Mouse (Mus musculus) adrenal gland, postnatal 10 days (tissue): ENCODE measurements around the gene Cnot6. TPM values are rescaled to one million over a fixed set of nuclear protein-coding genes. Genes with fewer than 3 reads are reported as not detected.

Source experiments
- DNase-seq: peaks from one replicate; pipeline ENCODE4 v3.0.0; 2021; ENCODE audit warnings: mixed read lengths
- total RNA-seq, 2 experiments: library from RNA; stranded (reverse); gene quantifications; 2 replicates each; pipeline ENCODE4 v1.2.3; 2021

The Cnot6 gene
- total RNA-seq, 2 experiments from 2014 or later, result 51.1 to 61.2 TPM

GRCm38 (mm10) chr11:49654651-49655050 lies 57.9 kb downstream of the Cnot6 start:
- DNase-seq, result no peak

- peak; percentile 23 for DNase-seq
These were observed 59.5 kb downstream of the Cnot6 start for GRCm38 (mm10) chr11:49653079-49653408.

GRCm38 (mm10) chr11:49652401-49653078 lies 60.0 kb downstream of the Cnot6 start:
- peak; percentile 91 for DNase-seq

GRCm38 (mm10) chr11:49651762-49652322 lies 60.7 kb downstream of the Cnot6 start:
- no peak for DNase-seq

GRCm38 (mm10) chr11:49650994-49651761 lies 61.3 kb downstream of the Cnot6 start:
- DNase-seq, result peak; percentile 18

- DNase-seq, result peak; percentile 25
These were observed 62.2 kb downstream of the Cnot6 start for GRCm38 (mm10) chr11:49650113-49650993.

- no peak for DNase-seq
These were observed 66.8 kb downstream of the Cnot6 start for GRCm38 (mm10) chr11:49645677-49646076.

- peak; percentile 29 for DNase-seq
These were observed 76.1 kb downstream of the Cnot6 start for GRCm38 (mm10) chr11:49636449-49636848.

- no peak for DNase-seq
These were observed 76.9 kb downstream of the Cnot6 start for GRCm38 (mm10) chr11:49635671-49636070.

- no peak for DNase-seq
These were observed 78.4 kb downstream of the Cnot6 start for GRCm38 (mm10) chr11:49634101-49634500.

GRCm38 (mm10) chr11:49632256-49632655 lies 80.3 kb downstream of the Cnot6 start:
- DNase-seq, result peak; percentile 35

- peak; percentile 44 for DNase-seq
These were observed 81.4 kb downstream of the Cnot6 start for GRCm38 (mm10) chr11:49631154-49631553.

GRCm38 (mm10) chr11:49626748-49627147 lies 85.8 kb downstream of the Cnot6 start:
- DNase-seq, result no peak

- no peak for DNase-seq
These were observed 86.7 kb downstream of the Cnot6 start for GRCm38 (mm10) chr11:49625863-49626262.

GRCm38 (mm10) chr11:49624156-49624555 lies 88.4 kb downstream of the Cnot6 start:
- DNase-seq, result no peak

- no peak for DNase-seq
These were observed 90.6 kb downstream of the Cnot6 start for GRCm38 (mm10) chr11:49621953-49622352.

Other genes with a start within 250 kb of the Cnot6 start
- not detected for gene Olfr1386, start 247.7 kb downstream of the Cnot6 start, total RNA-seq
- not detected for gene Olfr1385, start 223.7 kb downstream of the Cnot6 start, total RNA-seq
- not detected for gene Olfr1384, start 206.0 kb downstream of the Cnot6 start, total RNA-seq
- gene Olfr1383, start 193.1 kb downstream of the Cnot6 start, total RNA-seq, result not detected
- gene Olfr1382, start 184.5 kb downstream of the Cnot6 start, total RNA-seq, result not detected
- gene Olfr1381, start 169.3 kb downstream of the Cnot6 start, total RNA-seq, result not detected
- gene Olfr1380, start 155.8 kb downstream of the Cnot6 start, total RNA-seq, result not detected
- gene Flt4, start 103.5 kb downstream of the Cnot6 start, total RNA-seq, result 10 to 100 TPM; 18.7 to 18.9 TPM
- not detected for gene Scgb3a1, start 49.1 kb downstream of the Cnot6 start, total RNA-seq
- 1 to 10 TPM; 5.8 to 5.9 TPM for gene Gfpt2, start 81.5 kb upstream of the Cnot6 start, total RNA-seq
- 10 to 100 TPM; 56.4 to 67.8 TPM for gene Mapk9, start 134.0 kb upstream of the Cnot6 start, total RNA-seq
- gene Rasgef1c, start 189.1 kb upstream of the Cnot6 start, total RNA-seq, result 1 to 10 TPM; 1.4 to 1.8 TPM